Mouse (Mus musculus) MEL (cell line): ENCODE measurements around the gene Col4a4. TPM values are rescaled to one million over a fixed set of nuclear protein-coding genes. Genes with fewer than 3 reads are reported as not detected.

Experiments
- DNase-seq: peaks from one replicate; pipeline ENCODE4 v3.0.0; 2011; ENCODE audit warnings: low read depth, low spot score
- H3K27ac ChIP-seq: 2 replicates; pipeline ENCODE4 v1.5.1; 2012; ENCODE audit warnings: low read depth, mild to moderate bottlenecking, control low read depth, low read length, moderate library complexity; ENCODE audit not compliant: control insufficient read depth
- H3K27me3 ChIP-seq, 2 experiments: fragments of 150-350 bp in 1 of 2; sonication (generic) in 1 of 2; 2 replicates each; pipeline ENCODE4 v1.6.1; 2012; ENCODE audit warnings: low read length in 2 of 2, mild to moderate bottlenecking in 2 of 2, improper control_type of control experiment in 1 of 2, moderate library complexity in 1 of 2; ENCODE audit not compliant: insufficient read depth in 2 of 2, control insufficient read depth in 1 of 2
- H3K36me3 ChIP-seq, 2 experiments: 2 replicates each; pipeline ENCODE4 v1.6.1; 2012 to 2014; ENCODE audit warnings: low read length in 2 of 2, improper control_type of control experiment in 1 of 2, inconsistent platforms in 1 of 2, mild to moderate bottlenecking in 1 of 2; ENCODE audit not compliant: insufficient read depth in 2 of 2, control insufficient read depth in 1 of 2
- H3K4me1 ChIP-seq, 2 experiments: fragments of 150-350 bp in 1 of 2; sonication (generic) in 1 of 2; 2 replicates each; pipeline ENCODE4 v1.6.1; 2012; ENCODE audit warnings: low read length in 2 of 2, improper control_type of control experiment in 1 of 2, mild to moderate bottlenecking in 1 of 2; ENCODE audit not compliant: insufficient read depth in 2 of 2, control insufficient read depth in 1 of 2
- H3K4me3 ChIP-seq, 2 experiments: fragments of 150-350 bp in 1 of 2; sonication (generic) in 1 of 2; 2 replicates each; pipeline ENCODE4 v1.5.1; 2012; ENCODE audit warnings: low read depth in 2 of 2, low read length in 2 of 2, mild to moderate bottlenecking in 2 of 2, moderate library complexity in 2 of 2, control low read depth in 1 of 2, improper control_type of control experiment in 1 of 2; ENCODE audit not compliant: control insufficient read depth in 1 of 2, insufficient read depth in 1 of 2
- H3K79me2 ChIP-seq: 2 replicates; pipeline ENCODE4 v1.6.1; 2012; ENCODE audit warnings: mild to moderate bottlenecking, low read length, moderate library complexity; ENCODE audit not compliant: control insufficient read depth, poor library complexity, insufficient read depth
- H3K9ac ChIP-seq: 2 replicates; pipeline ENCODE4 v1.6.1; 2012; ENCODE audit warnings: low read depth, mild to moderate bottlenecking, control low read depth, low read length, moderate library complexity; ENCODE audit not compliant: control insufficient read depth, poor library complexity, severe bottlenecking
- H3K9me3 ChIP-seq: fragments of 150-350 bp; sonication (generic); replicated peaks from 2 replicates; pipeline ENCODE4 v1.6.1; 2012; ENCODE audit warnings: mild to moderate bottlenecking, low read length, improper control_type of control experiment, moderate library complexity; ENCODE audit not compliant: insufficient read depth
- CHD1 ChIP-seq: IDR thresholded peaks from 2 replicates; pipeline ENCODE4 v1.6.1; 2012; ENCODE audit warnings: low read depth, mild to moderate bottlenecking, inconsistent platforms, low read length, improper control_type of control experiment
- E2F4 ChIP-seq: IDR thresholded peaks from 2 replicates; pipeline ENCODE4 v1.6.1; 2011; ENCODE audit warnings: low read depth, low read length, improper control_type of control experiment, borderline replicate concordance
- EP300 ChIP-seq, 2 experiments: IDR thresholded peaks; 2 replicates each; pipeline ENCODE4 v1.6.1; 2011; ENCODE audit warnings: improper control_type of control experiment in 2 of 2, low read length in 2 of 2, low read depth in 1 of 2, mild to moderate bottlenecking in 1 of 2
- GABPA ChIP-seq: IDR thresholded peaks from 2 replicates; pipeline ENCODE4 v1.6.1; 2012; ENCODE audit warnings: low read depth, mild to moderate bottlenecking, inconsistent platforms, low read length, improper control_type of control experiment, moderate library complexity
- GATA1 ChIP-seq: IDR thresholded peaks from 2 replicates; pipeline ENCODE4 v1.6.1; 2011; ENCODE audit warnings: low read depth, low read length, improper control_type of control experiment
- HCFC1 ChIP-seq: IDR thresholded peaks from 2 replicates; pipeline ENCODE4 v1.6.1; 2012; ENCODE audit warnings: low read depth, mild to moderate bottlenecking, inconsistent platforms, low read length, improper control_type of control experiment, moderate library complexity
- KAT2A ChIP-seq: conservative IDR thresholded peaks from 2 replicates; pipeline ENCODE4 v1.6.1; 2012; ENCODE audit warnings: low read depth, low read length, improper control_type of control experiment, inconsistent platforms
- MAFK ChIP-seq: IDR thresholded peaks from 2 replicates; pipeline ENCODE4 v1.6.1; 2011; ENCODE audit warnings: low read depth, mild to moderate bottlenecking, low read length, improper control_type of control experiment, borderline replicate concordance
- MAX ChIP-seq: IDR thresholded peaks from 2 replicates; pipeline ENCODE4 v1.6.1; 2011; ENCODE audit warnings: low read length, improper control_type of control experiment
- MAZ ChIP-seq: IDR thresholded peaks from 2 replicates; pipeline ENCODE4 v1.6.1; 2012; ENCODE audit warnings: low read depth, mild to moderate bottlenecking, inconsistent platforms, low read length, improper control_type of control experiment
- MEF2A ChIP-seq: IDR thresholded peaks from 2 replicates; pipeline ENCODE4 v1.6.1; 2014; ENCODE audit warnings: low read depth, mild to moderate bottlenecking, inconsistent platforms, low read length, improper control_type of control experiment; ENCODE audit not compliant: poor library complexity, insufficient replicate concordance, severe bottlenecking; ENCODE audit errors: extremely low read depth
- MYB ChIP-seq: IDR thresholded peaks from 2 replicates; pipeline ENCODE4 v1.6.1; 2011; ENCODE audit warnings: mild to moderate bottlenecking, low read depth, low read length, improper control_type of control experiment
- NELFE ChIP-seq: IDR thresholded peaks from 2 replicates; pipeline ENCODE4 v1.6.1; 2011; ENCODE audit warnings: low read depth, low read length, improper control_type of control experiment
- NRF1 ChIP-seq: IDR thresholded peaks from 2 replicates; pipeline ENCODE4 v1.6.1; 2014; ENCODE audit warnings: low read depth, mild to moderate bottlenecking, inconsistent platforms, low read length, improper control_type of control experiment, moderate library complexity; ENCODE audit not compliant: poor library complexity, insufficient read depth, severe bottlenecking
- POLR2AphosphoS2 ChIP-seq: IDR thresholded peaks from 2 replicates; pipeline ENCODE4 v1.6.1; 2011; ENCODE audit warnings: low read length, improper control_type of control experiment
- POLR2AphosphoS5 ChIP-seq: IDR thresholded peaks from 2 replicates; pipeline ENCODE4 v1.6.1; 2012; ENCODE audit warnings: low read depth, borderline replicate concordance, mild to moderate bottlenecking, inconsistent platforms, low read length, moderate library complexity, mixed read lengths
- RCOR1 ChIP-seq: IDR thresholded peaks from 2 replicates; pipeline ENCODE4 v1.6.1; 2012; ENCODE audit warnings: low read depth, mild to moderate bottlenecking, inconsistent platforms, low read length, improper control_type of control experiment
- SIN3A ChIP-seq: IDR thresholded peaks from 2 replicates; pipeline ENCODE4 v1.6.1; 2012; ENCODE audit warnings: low read length, improper control_type of control experiment, inconsistent platforms
- TAL1 ChIP-seq: IDR thresholded peaks from 2 replicates; pipeline ENCODE4 v1.6.1; 2012; ENCODE audit warnings: mild to moderate bottlenecking, inconsistent platforms, low read length, moderate library complexity, mixed read lengths
- UBTF ChIP-seq: IDR thresholded peaks from 2 replicates; pipeline ENCODE4 v1.6.1; 2012; ENCODE audit warnings: low read depth, mild to moderate bottlenecking, inconsistent platforms, low read length, improper control_type of control experiment, moderate library complexity, borderline replicate concordance; ENCODE audit not compliant: insufficient read depth
- USF2 ChIP-seq, 2 experiments: IDR thresholded peaks; 2 replicates each; pipeline ENCODE4 v1.6.1; 2011 to 2012; ENCODE audit warnings: improper control_type of control experiment in 2 of 2, low read length in 2 of 2, borderline replicate concordance in 1 of 2, inconsistent platforms in 1 of 2, low read depth in 1 of 2, mild to moderate bottlenecking in 1 of 2; ENCODE audit not compliant: insufficient read depth in 1 of 2
- ZMIZ1 ChIP-seq: IDR thresholded peaks from 2 replicates; pipeline ENCODE4 v1.6.1; 2012; ENCODE audit warnings: low read depth, mild to moderate bottlenecking, inconsistent platforms, low read length, improper control_type of control experiment, moderate library complexity
- ZNF384 ChIP-seq: IDR thresholded peaks from 2 replicates; pipeline ENCODE4 v1.6.1; 2012; ENCODE audit warnings: low read depth, mild to moderate bottlenecking, inconsistent platforms, low read length, improper control_type of control experiment
- polyA plus RNA-seq, 2 experiments: library from polyadenylated mRNA; stranded (reverse) in 1 of 2; unstranded in 1 of 2; fragments of >175 nt in 1 of 2; fragments of >200 nt in 1 of 2; gene quantifications; 2 replicates each; pipeline versions ENCODE4 v1.2.1 to v1.2.4; 2012; ENCODE audit warnings: low replicate concordance in 2 of 2, low read depth in 1 of 2; ENCODE audit not compliant: insufficient read length in 2 of 2, insufficient read depth in 1 of 2, missing spikeins in 1 of 2
- total RNA-seq: library from RNA; depleted of rRNA; stranded (reverse); fragments of 300-350 nt; gene quantifications from 2 replicates; pipeline ENCODE4 v1.2.3, GENCODE M21; 2012

Gene Col4a4
- total and polyA plus RNA-seq, 3 experiments: 0.03 TPM; not detected in 2

GRCm38 (mm10) chr1:82473467-82473866 is 113.2 kb downstream of the Col4a4 start:
- no peaks in the 10 kb centered on the region for H3K27me3 ChIP-seq
- no peak overlapping the region for H3K4me3 ChIP-seq
- no peak for DNase-seq
- no peak overlapping the region for H3K9ac ChIP-seq
- TF ChIP-seq UBTF: no peak
- no peak for TF ChIP-seq MAZ
- no peak for TF ChIP-seq GATA1
- TF ChIP-seq MEF2A: no peak
- TF ChIP-seq POLR2AphosphoS2: no peak
- no peak for TF ChIP-seq HCFC1
- no peak for TF ChIP-seq NRF1
- TF ChIP-seq ZNF384: no peak
- no peak for TF ChIP-seq E2F4
- no peak for TF ChIP-seq ZMIZ1
- TF ChIP-seq MYB: no peak
- TF ChIP-seq USF2 (IDR thresholded peaks at IDR 0.05; ENCODE audit: borderline replicate concordance in 1 of 2, insufficient read depth in 1 of 2, low read depth in 1 of 2, low read length in 2 of 2): no peak
- no peak for TF ChIP-seq MAFK
- TF ChIP-seq SIN3A: no peak
- H3K36me3 ChIP-seq: no peaks in the 10 kb centered on the region
- no peaks in the 10 kb centered on the region for H3K9me3 ChIP-seq
- H3K79me2 ChIP-seq: no peaks in the 10 kb centered on the region
- no peak overlapping the region for H3K27ac ChIP-seq
- no peaks in the 10 kb centered on the region for H3K4me1 ChIP-seq

DNA sequence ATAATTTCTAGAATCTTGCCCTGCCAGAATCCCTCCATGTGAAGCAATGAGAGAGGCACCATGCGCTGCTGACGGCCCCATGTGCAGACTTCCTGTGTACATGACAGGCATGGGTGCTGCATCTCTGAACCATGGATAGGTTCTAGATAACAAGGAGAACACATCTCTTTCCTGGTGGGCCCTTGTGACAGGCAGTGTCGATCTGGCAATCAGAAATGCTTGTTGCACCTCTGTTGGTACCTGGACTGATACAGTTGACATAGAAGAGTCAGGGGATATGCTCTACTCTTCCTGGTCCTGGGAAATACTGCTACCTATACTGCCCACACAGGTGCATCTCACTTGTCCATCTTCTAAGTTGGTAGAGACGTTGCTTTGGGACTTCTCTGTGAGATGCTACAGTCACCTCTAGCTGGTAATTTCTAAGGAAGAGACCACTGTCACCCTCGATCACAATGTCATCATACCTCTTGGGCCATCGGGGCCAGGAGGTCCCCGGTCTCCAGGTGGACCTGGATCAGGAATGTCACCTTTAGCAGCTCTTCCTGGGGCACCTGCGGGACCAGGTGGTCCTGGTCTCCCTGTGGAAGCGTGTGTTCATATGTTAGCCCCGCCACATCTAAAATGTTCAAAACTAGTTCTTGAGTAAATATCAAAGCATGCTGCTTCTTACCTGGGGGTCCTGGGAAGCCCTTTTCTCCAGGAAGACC is 116.0 kb downstream of the Col4a4 start:
- no peak for DNase-seq
- H3K79me2 ChIP-seq: no peaks in the 10 kb centered on the region
- H3K4me3 ChIP-seq: no peak overlapping the region
- H3K27ac ChIP-seq: no peak overlapping the region
- no peak overlapping the region for H3K9ac ChIP-seq
- H3K9me3 ChIP-seq: no peaks in the 10 kb centered on the region
- H3K4me1 ChIP-seq: no peaks in the 10 kb centered on the region
- no peak for TF ChIP-seq MAX
- no peak for TF ChIP-seq USF2 (IDR thresholded peaks at IDR 0.05; ENCODE audit: borderline replicate concordance in 1 of 2, insufficient read depth in 1 of 2, low read depth in 1 of 2, low read length in 2 of 2)
- no peak for TF ChIP-seq NELFE
- no peak for TF ChIP-seq RCOR1
- TF ChIP-seq MAZ: no peak
- no peak for TF ChIP-seq GABPA
- TF ChIP-seq CHD1: no peak
- no peak for TF ChIP-seq POLR2AphosphoS5
- no peak for TF ChIP-seq ZNF384
- TF ChIP-seq SIN3A: no peak
- no peak for TF ChIP-seq EP300 (IDR thresholded peaks at IDR 0.05; ENCODE audit: low read depth in 1 of 2, low read length in 2 of 2)
- TF ChIP-seq NRF1: no peak
- TF ChIP-seq KAT2A: no peak
- TF ChIP-seq TAL1: no peak
- no peak for TF ChIP-seq UBTF
- TF ChIP-seq MEF2A: no peak
- H3K27me3 ChIP-seq: no peaks in the 10 kb centered on the region
- no peaks in the 10 kb centered on the region for H3K36me3 ChIP-seq
